Mouse (Mus musculus) hindbrain, embryonic 15.5 days (tissue): ENCODE measurements around the gene Flvcr2. TPM values are rescaled to one million over a fixed set of nuclear protein-coding genes. Genes with fewer than 3 reads are reported as not detected.
"Not testable (repeated sequence)": the region's sequence is repeated elsewhere in the genome, so short reads cannot be mapped to it uniquely, and the experiment has no call there.

Source experiments
- ATAC-seq: fragments of 200-750 bp; cut with Nextera tagmentation; 2 replicates; pipeline ENCODE4 v1.8.0; 2017; ENCODE audit warnings: low read depth, moderate number of reproducible peaks, moderate TSS enrichment; ENCODE audit not compliant: low FRiP score
- H3K27ac ChIP-seq: fragments of 300-500 bp; sonication (generic); replicated peaks from 2 replicates; pipeline ENCODE4 v1.5.1; 2015; ENCODE audit warnings: mild to moderate bottlenecking, inconsistent platforms
- H3K27me3 ChIP-seq: fragments of 300-500 bp; sonication (generic); 2 replicates; pipeline ENCODE4 v1.6.1; 2015; ENCODE audit warnings: control low read depth, inconsistent platforms
- H3K36me3 ChIP-seq: fragments of 300-500 bp; sonication (generic); 2 replicates; pipeline ENCODE4 v1.6.1; 2015; ENCODE audit warnings: control low read depth, inconsistent platforms
- H3K4me1 ChIP-seq: fragments of 300-500 bp; sonication (generic); replicated peaks from 2 replicates; pipeline ENCODE4 v1.6.1; 2015; ENCODE audit warnings: control low read depth, inconsistent platforms
- H3K4me2 ChIP-seq: fragments of 300-500 bp; sonication (generic); 2 replicates; pipeline ENCODE4 v1.6.1; 2015; ENCODE audit warnings: moderate library complexity, mild to moderate bottlenecking, inconsistent platforms
- H3K4me3 ChIP-seq: fragments of 300-500 bp; sonication (generic); 2 replicates; pipeline ENCODE4 v1.5.1; 2015; ENCODE audit warnings: mild to moderate bottlenecking, inconsistent platforms
- H3K9ac ChIP-seq: fragments of 300-500 bp; sonication (generic); 2 replicates; pipeline ENCODE4 v1.6.1; 2015; ENCODE audit warnings: inconsistent platforms
- H3K9me3 ChIP-seq: fragments of 300-500 bp; sonication (generic); 2 replicates; pipeline ENCODE4 v1.6.1; 2016; ENCODE audit warnings: control low read depth, inconsistent platforms
- WGBS: fragments of 180-500 bp; shearing (Covaris S2); methylation state at CpG from one replicate; pipeline ENCODE4 v1.1.7; 2015; 5-methylcytosine and 5-hydroxymethylcytosine counted together
- polyA plus RNA-seq: library from polyadenylated mRNA; unstranded; fragments of >200 nt; fragmentation: Nextera tagmentation; extraction: Ambion mirVana; gene quantifications from 2 replicates; pipeline ENCODE4 v1.2.1, GENCODE M21; 2015

Gene Flvcr2
- 5.3 and 5.4 TPM in 2 replicates for polyA plus RNA-seq

GRCm38 (mm10) chr12:85745827-85746695 is at the start of gene Flvcr2:
Gene Flvcr2, plus strand, starts transcription at chr12:85746539.
- peaks cover 9% of the 10 kb centered on the region; the same call in 1 of the 2 replicates for H3K27me3 ChIP-seq
- H3K4me2 ChIP-seq = peak within 1 kb of the TSS; percentile 85
- peak within 1 kb of the TSS; percentile 36; the same call in 1 of the 2 replicates for H3K9ac ChIP-seq
- no peaks in the 10 kb centered on the region for H3K9me3 ChIP-seq
- WGBS = under 1% methylated on average over 51 of the region's 51 CpGs
- ATAC-seq = peak; percentile 76
- H3K4me1 ChIP-seq = peaks cover 12% of the 10 kb centered on the region
- peak within 1 kb of the TSS; percentile 23; the same call in 1 of the 2 replicates for H3K27ac ChIP-seq
- peak within 1 kb of the TSS; percentile 38 for H3K4me3 ChIP-seq
- no peaks in the 10 kb centered on the region for H3K36me3 ChIP-seq

DNA sequence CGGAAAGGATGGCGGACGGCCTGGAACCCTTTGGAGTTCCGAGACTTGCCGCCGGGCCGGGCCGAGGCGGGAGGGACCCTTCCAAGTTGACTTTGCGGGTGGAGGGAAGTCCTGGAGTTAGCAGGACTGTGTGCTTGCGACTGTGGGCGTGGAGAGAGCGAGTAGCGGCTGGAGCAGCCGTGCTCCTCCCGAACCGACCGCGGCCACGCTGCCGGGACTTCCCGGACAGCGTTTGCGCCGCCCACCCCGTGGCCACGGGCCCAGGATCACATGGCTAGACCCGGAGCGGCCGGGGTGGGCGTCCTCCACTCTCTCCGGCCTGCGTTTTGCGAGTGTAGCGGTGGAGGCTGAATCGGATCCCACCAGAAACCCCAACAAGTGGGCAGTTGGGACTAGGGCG is 48.2 kb upstream of the Flvcr2 start:
- peak; percentile 82; the same call in 1 of the 2 replicates for ATAC-seq
- H3K4me3 ChIP-seq = peak overlapping the region; percentile 19; the same call in 1 of the 2 replicates
- H3K9ac ChIP-seq = not testable (repeated sequence)

DNA sequence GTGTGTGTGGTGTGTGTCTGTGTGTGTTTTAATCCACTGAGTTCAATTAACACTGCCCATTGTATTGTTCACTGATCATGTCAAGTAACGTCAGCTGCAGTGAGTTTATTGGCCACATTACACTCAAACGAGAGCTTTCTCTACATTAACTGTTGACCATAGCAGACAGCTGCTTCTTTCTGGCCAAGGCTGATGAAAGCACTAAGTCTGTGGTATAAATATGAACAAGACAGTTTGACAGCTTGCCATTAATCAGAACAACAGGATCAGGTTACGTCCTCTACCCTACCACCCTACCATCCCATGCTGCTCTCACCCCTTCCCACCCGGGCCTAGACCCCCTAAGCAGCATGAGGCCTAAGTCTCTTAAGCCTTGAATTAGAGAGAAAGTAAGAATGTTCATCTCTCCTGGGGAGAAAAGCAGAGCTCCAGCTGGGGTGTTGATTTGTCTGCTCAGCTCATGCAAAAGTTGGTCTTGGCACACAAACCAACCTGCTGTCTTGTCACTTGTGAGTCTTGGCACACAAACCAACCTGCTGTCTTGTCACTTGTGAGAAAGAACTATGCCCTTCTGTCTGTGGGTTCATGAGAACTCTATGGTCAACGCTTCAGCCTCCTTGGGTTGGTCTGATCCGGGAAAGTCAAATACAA is 46.0 kb upstream of the Flvcr2 start:
- Histone ChIP-seq H3K4me2 (no peak overlapping the region), H3K4me1 (peaks cover 5% of the 10 kb centered on the region), H3K9ac (no peak overlapping the region), H3K27ac (no peak overlapping the region), H3K36me3 (no peaks in the 10 kb centered on the region), H3K4me3 (no peak overlapping the region), H3K9me3 (no peaks in the 10 kb centered on the region), H3K27me3 (peaks cover 9% of the 10 kb centered on the region; the same call in 1 of the 2 replicates)
- 54% methylated on average over 6 of the region's 6 CpGs for WGBS
- 0 out of 2 replicates have a peak, but pooled peaks have one; percentile 48 for ATAC-seq

More for the DNA sequence above, 48.2 kb upstream of the Flvcr2 start:
- not testable (repeated sequence) for H3K9me3 ChIP-seq, H3K27me3 ChIP-seq, H3K27ac ChIP-seq, H3K36me3 ChIP-seq, H3K4me1 ChIP-seq
- 0 out of 2 replicates have a peak overlapping the region, but pooled peaks have one; percentile 35 for H3K4me2 ChIP-seq
- WGBS = 40% methylated on average over 12 of the region's 37 CpGs

- no peak for ATAC-seq
- Histone ChIP-seq H3K4me2 (no peak overlapping the region), H3K27ac (no peak overlapping the region), H3K9me3 (no peaks in the 10 kb centered on the region), H3K4me3 (no peak overlapping the region), H3K36me3 (no peaks in the 10 kb centered on the region), H3K27me3 (peaks cover 13% of the 10 kb centered on the region; the same call in 1 of the 2 replicates), H3K4me1 (peaks cover 10% of the 10 kb centered on the region), H3K9ac (no peak overlapping the region)
- WGBS = 82% methylated on average over 7 of the region's 7 CpGs
Observed at GRCm38 (mm10) chr12:85700842-85701223, 45.5 kb upstream of the Flvcr2 start.

DNA sequence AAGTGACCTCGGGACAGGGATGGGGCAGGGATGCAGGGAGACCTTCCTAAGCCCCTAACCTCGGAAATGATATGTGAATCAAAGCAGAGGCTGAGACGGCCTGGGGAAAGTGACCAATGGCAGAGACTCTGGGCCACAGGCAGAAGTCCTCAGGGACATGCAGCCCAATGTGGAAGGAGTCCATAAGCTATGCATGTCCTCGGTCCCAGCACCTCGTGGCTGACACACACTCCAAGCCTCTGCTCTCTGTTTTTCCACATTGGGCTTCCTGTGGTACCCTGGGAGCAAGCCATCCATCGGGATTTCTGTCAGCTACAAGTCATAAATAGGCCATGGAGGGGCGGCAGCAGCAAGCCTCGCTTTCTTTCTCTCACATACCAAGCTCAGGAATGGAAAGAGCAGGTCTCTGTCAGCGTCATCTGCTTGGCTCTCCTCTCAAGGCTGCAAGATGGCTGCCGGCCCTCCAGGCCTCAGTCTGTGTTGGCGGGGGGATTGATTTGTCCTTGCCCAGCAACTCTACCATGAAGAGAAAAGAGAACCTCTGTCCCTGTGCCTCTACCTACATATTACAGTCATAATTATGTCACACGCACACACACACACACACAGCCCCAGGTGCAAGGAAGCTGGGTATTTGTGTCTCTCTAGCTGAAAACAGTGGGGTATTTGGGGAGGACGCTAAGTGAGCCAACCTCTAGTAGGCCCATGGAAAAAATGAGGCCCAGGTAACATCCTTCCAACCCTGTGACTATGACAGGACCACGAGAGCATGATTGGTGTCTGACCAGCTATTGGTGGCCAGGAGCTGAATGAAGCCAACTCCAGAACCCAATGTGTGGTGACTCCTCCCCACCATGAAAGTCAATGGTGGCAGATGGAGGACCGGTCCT is 43.9 kb upstream of the Flvcr2 start:
- no peak overlapping the region for H3K4me2 ChIP-seq
- no peak overlapping the region for H3K9ac ChIP-seq
- WGBS = 83% methylated on average over 15 of the region's 15 CpGs
- peaks cover 17% of the 10 kb centered on the region; the same call in 1 of the 2 replicates for H3K27me3 ChIP-seq
- H3K9me3 ChIP-seq = no peaks in the 10 kb centered on the region
- H3K4me3 ChIP-seq = no peak overlapping the region
- no peaks in the 10 kb centered on the region for H3K36me3 ChIP-seq
- peaks cover 12% of the 10 kb centered on the region for H3K4me1 ChIP-seq
- no peak for ATAC-seq
- no peak overlapping the region for H3K27ac ChIP-seq

- H3K4me2 ChIP-seq = no peak overlapping the region
- no peak overlapping the region for H3K27ac ChIP-seq
- H3K27me3 ChIP-seq = peaks cover 17% of the 10 kb centered on the region; the same call in 1 of the 2 replicates
- no peaks in the 10 kb centered on the region for H3K36me3 ChIP-seq
- ATAC-seq = 0 out of 2 replicates have a peak, but pooled peaks have one; percentile 19
- H3K9ac ChIP-seq = no peak overlapping the region
- H3K9me3 ChIP-seq = no peaks in the 10 kb centered on the region
- WGBS = 61% methylated on average over 3 of the region's 3 CpGs
- H3K4me1 ChIP-seq = peaks cover 12% of the 10 kb centered on the region
- no peak overlapping the region for H3K4me3 ChIP-seq
Observed at GRCm38 (mm10) chr12:85703507-85703906, 42.8 kb upstream of the Flvcr2 start.

DNA sequence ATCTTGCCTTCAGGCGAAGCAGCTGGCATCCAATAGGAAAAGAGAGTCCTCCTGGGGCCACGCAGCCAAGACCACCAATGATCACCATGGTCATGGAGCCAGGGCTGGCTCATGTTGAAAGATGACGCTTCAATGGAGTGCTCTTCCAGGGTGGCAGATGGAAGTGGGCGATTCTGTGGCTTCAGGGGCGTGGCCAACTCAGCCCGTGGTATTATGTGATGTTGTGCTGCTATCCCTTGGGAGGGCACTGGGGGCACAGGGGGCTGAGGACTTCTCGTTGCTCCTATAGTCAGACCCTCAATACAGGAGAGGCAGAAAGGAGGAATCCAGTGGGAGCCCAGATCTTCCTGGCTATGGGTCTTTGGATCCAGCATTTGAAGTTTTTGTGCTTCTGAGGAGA is 41.8 kb upstream of the Flvcr2 start:
- Histone ChIP-seq H3K4me1 (peaks cover 12% of the 10 kb centered on the region), H3K27ac (no peak overlapping the region), H3K36me3 (no peaks in the 10 kb centered on the region), H3K4me3 (no peak overlapping the region), H3K27me3 (peaks cover 17% of the 10 kb centered on the region; the same call in 1 of the 2 replicates), H3K9me3 (no peaks in the 10 kb centered on the region), H3K4me2 (no peak overlapping the region), H3K9ac (no peak overlapping the region)
- no peak for ATAC-seq
- WGBS = 60% methylated on average over 7 of the region's 7 CpGs

- no peak for ATAC-seq
- H3K27me3 ChIP-seq = peaks cover 17% of the 10 kb centered on the region; the same call in 1 of the 2 replicates
- 13% methylated on average over 20 of the region's 20 CpGs for WGBS
Observed at GRCm38 (mm10) chr12:85705002-85705830, 41.1 kb upstream of the Flvcr2 start.

GRCm38 (mm10) chr12:85705831-85706530 is 40.4 kb upstream of the Flvcr2 start:
- H3K27ac ChIP-seq = 0 out of 2 replicates have a peak overlapping the region, but pooled peaks have one; percentile 55
- peak overlapping the region; percentile 56 for H3K4me2 ChIP-seq
- H3K36me3 ChIP-seq = no peaks in the 10 kb centered on the region
- H3K4me3 ChIP-seq = peak overlapping the region; percentile 30
- WGBS = 27% methylated on average over 17 of the region's 17 CpGs
- no peaks in the 10 kb centered on the region for H3K9me3 ChIP-seq
- no peak for ATAC-seq
- H3K4me1 ChIP-seq = peaks cover 12% of the 10 kb centered on the region
- peaks cover 17% of the 10 kb centered on the region; the same call in 1 of the 2 replicates for H3K27me3 ChIP-seq
- no peak overlapping the region for H3K9ac ChIP-seq

More at GRCm38 (mm10) chr12:85705002-85705830, 41.1 kb upstream of the Flvcr2 start:
- H3K36me3 ChIP-seq = no peaks in the 10 kb centered on the region
- 0 out of 2 replicates have a peak overlapping the region, but pooled peaks have one; percentile 55 for H3K27ac ChIP-seq
- peak overlapping the region; percentile 30 for H3K4me3 ChIP-seq
- peaks cover 12% of the 10 kb centered on the region for H3K4me1 ChIP-seq
- H3K4me2 ChIP-seq = peak overlapping the region; percentile 56
- H3K9me3 ChIP-seq = no peaks in the 10 kb centered on the region
- no peak overlapping the region for H3K9ac ChIP-seq

DNA sequence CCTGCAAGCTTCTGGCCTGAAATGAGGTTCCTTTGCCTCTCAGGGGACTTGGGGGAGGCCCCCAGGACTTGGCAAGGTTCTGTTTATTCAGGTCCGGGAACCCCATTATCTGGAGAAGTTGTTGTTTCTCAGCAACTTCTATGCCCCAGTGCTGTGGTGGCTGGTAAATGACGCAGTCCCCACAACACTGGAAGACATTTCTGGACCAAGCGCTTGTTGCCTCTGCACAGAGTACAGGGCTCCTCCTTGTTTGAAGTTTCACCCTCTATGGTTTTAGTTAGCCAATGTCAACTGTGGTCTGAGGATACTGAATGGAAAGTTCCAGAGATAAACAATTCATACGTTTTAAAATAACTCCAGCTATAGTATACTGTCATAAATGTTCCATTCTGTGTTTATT is 39.4 kb upstream of the Flvcr2 start:
- H3K27me3 ChIP-seq = peaks cover 17% of the 10 kb centered on the region; the same call in 1 of the 2 replicates
- no peak overlapping the region for H3K27ac ChIP-seq
- no peak overlapping the region for H3K4me3 ChIP-seq
- no peak overlapping the region for H3K9ac ChIP-seq
- H3K4me1 ChIP-seq = peaks cover 12% of the 10 kb centered on the region
- ATAC-seq = no peak
- no peaks in the 10 kb centered on the region for H3K36me3 ChIP-seq
- H3K4me2 ChIP-seq = no peak overlapping the region
- WGBS = 84% methylated on average over 4 of the region's 4 CpGs
- H3K9me3 ChIP-seq = no peaks in the 10 kb centered on the region
